Mouse (Mus musculus) CD4-positive helper T cell, adult 2 months (primary cell): Measurements from ENCODE around the gene Nup214.
A peak's percentile ranks its signal among the peaks of the same experiment; 100 is the strongest.

Experiments used
- DNase-seq: peaks from one replicate; pipeline ENCODE4 v3.0.0-alpha.2; 2012; ENCODE audit warnings: low read depth, missing footprints, low spot score

The Nup214 gene

DNA sequence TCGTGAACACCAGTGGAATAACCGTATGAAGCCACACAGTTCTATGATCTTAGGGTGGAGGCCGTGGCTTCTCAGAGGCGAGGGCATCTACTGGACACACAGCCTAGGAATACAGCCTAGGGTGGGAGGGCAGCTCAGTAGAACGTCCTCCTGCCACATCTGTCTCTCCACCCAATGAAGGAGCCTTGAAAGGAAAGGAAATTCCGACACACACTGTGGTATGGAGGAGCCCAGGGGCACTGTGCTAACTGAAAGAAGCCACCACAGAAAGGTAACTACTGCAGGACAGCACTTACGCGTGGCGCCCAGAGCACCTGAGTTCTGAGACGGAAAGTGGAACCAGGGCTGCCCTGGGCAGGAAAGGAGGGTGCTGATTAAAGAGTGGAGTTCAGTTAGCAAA lies 96.5 kb downstream of the Nup214 start:
- peak; percentile 50 for DNase-seq

- DNase-seq, result no peak
These were observed 100.2 kb downstream of the Nup214 start for GRCm38 (mm10) chr2:32074404-32074803.

DNA sequence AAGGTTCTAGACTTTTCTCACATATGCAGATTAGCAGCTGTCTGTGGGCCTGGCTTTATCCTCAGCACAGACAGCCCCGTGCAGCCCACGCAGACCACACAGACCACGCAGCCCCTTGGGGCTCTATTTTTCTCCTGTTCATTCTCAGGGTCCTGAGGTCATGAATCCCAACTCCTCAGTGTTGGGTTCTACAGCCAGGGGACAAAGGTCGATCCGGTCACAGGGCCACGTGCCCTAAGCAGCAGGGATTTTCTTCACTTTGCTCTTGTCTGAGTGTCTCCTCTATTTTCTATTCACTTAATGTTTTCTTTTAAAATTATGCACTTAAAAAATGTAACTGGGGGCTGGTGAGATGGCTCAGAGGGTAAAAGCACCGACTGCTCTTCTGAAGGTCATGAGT lies 101.1 kb downstream of the Nup214 start:
- no peak for DNase-seq

GRCm38 (mm10) chr2:32077744-32078143 lies 103.5 kb downstream of the Nup214 start:
- DNase-seq, result peak; percentile 67

- DNase-seq, result peak; percentile 77
These were observed 104.3 kb downstream of the Nup214 start for GRCm38 (mm10) chr2:32078522-32078921.

GRCm38 (mm10) chr2:32079191-32079725 lies 105.0 kb downstream of the Nup214 start:
- peak; percentile 21 for DNase-seq

DNA sequence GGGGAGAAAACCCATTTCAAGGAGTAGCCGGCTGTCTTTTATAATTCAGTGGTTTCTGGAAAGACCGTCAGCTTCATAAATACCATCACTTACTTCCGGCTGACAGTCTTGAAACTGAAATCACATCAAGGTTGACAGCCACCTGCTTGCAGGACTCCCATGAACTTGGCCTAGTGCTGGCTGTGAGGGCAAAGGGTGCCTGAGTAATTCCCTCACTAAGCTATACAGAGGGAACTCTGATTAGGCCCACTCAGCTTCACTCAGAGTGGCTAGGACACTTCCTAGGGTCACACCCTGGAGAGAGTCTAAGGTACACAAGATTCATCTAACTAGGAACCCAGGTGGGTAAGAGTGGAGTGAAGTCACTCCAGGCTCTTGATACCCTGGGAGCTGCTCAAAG lies 106.4 kb downstream of the Nup214 start:
- peak; percentile 67 for DNase-seq

DNA sequence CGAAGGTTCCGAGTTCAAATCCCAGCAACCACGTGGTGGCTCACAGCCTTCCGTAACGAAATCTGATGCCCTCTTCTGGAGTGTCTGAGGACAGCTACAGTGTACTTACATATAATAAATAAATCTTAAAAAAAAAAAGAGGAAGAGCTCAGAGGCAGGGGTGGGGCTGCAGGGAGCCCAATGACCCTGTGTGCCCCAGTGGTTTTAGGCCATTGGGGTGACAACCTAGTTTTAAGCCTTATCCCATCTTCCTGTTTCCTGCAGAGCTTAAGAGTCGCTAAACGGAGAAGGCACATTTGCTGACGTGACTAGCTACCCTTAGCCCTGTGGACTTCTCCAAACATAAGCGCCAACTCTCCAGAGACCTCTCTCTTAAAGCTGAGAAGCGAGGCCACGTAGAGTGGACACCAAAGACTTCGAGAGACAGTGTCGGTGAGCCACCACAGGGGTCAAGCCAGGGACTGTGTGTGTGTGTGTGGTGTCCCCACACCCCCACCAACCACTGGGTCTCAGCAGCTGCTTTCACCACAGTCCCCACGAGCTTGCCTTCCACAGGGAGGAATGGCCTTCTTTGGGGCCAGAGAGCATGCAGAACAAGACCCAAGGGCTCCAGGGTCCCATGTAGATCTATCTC lies 107.2 kb downstream of the Nup214 start:
- DNase-seq, result peak; percentile 68

DNA sequence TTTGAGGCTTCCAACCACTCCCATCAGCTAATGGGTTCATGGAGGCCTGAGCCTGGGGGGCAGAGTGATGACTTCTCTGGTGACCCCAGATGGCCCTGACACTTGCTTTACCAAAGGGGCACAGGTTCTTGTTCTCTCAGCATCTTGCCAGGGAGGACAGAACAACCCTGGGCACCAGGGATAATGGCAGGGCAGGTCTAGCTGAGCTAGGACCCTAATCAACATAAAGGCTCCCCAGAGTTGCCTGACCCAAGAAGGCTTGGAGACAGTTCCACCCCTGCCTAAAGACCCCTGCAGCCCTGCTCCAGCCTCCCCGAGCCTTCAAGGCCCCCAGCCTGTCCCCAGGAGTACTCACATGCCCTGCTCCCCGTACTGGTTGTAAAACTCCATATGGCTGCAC lies 108.0 kb downstream of the Nup214 start:
- no peak for DNase-seq

DNA sequence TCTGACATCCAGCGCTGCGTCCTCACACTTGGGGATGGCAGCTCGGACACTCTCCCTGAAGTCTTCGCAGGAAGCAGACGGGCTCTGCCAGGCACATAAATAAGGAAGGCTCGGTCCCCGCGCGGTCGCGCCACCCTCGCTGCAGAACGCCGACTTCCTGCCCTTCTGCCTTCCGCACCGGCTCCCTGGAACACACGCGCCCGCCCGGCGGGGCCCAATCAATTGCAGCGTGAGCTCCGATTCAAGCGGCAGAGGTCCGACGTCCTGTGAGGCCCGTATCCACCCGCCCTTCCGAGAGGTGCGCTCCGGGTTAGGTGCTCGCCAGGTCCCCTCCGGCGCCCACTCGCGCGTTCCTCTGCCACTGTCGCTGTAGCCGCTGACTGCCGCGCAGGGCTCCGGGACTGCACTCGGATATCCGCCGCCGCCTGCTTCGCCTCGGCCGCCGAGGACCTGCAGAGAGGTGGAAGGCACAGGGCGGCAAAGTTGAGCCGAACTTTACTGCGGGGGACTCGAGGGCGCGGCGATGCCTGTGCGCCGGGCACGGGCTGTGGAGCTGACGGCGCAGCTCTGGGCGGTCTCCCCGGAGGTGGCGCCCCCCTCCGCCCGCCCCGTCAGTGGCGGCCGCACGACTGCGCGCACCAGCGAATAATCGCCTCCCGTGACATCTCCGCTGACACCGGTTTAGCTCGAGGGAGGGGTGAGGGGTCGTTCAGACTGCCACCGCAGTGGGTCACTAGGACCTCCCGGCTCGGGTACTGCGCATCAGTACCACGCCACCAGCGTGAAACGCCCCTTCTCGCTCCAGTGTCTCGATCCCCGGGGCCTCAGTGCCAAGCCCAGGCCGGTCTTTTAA lies 109.1 kb downstream of the Nup214 start:
- peak; percentile 82 for DNase-seq

DNA sequence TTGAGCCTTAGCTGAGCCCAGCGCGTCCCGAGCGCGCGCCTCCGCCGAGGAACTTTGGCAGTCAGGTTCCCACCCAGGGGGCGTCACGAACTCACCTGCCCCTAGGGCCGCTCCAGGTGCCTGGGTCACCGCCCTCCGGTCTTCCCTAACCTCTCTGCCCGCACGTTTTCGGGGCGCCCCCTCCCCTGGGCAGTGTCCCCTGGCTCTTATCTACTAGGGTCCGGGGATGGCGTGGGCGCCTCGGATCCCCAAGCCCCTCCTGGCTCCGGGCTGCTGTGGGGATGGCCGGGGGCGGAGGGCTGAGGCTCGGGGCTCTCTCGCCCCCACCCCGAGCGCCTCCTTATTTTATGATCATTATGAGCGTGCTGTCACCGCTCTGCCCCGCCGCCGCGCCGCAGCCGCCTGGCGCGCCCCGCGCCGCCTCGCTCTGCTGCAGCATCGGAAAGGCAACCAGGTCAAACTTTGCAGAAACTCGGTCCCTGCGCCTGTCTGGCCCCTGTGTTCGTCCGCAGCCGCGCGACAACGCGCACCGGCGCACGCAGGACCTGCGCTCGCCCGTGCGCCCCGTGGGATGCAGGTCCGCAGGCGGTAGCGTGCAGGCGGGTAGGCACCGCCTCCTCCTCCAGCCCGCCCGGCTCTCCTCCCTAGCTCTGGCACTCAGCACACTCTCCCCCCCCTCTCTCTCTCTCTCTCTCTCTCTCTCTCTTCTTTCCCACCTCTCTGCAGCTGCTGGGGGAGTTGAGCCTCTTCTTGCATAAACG lies 110.1 kb downstream of the Nup214 start, which contains the start of gene Fam78a:
Fam78a (minus strand) TSS at position 747 of the 761 bp plus-strand sequence.
- peak; percentile 83 for DNase-seq

DNA sequence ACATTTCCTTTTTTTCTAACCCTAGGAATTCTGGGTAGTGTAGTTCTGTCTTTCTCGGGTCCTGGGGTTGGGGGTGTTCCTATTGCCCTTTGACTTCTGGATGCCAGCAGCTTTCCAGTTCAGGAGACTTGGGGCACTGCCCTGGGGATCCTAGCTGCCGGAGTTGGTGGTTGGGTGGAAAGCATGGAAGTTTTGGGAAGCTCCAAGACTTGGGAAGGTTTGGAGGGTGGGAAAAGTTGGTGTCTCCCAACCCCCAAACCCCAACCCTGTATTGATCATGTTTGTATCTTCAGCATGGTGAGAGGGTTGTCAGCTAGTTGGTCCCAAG lies 110.6 kb downstream of the Nup214 start:
- DNase-seq, result no peak

DNA sequence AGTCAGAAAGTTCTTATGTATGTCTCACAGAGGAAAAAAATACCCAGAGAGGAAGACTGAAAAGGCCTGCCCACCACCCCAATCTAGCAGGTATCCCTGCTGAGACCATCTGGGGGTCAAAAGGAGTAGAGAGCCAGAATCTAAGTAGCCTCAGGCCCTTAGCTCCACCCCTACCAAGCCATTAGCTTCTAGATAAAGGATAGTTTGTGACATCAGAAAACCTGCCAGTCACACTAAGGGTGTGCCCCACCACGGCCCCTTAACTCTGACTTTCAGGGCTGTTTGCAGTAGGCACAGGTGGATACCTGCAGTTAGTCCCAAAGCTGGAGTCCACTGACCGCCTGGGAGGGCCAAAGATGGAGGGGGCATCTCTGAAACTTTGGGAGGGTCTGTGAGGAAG lies 111.0 kb downstream of the Nup214 start:
- DNase-seq, result no peak

DNA sequence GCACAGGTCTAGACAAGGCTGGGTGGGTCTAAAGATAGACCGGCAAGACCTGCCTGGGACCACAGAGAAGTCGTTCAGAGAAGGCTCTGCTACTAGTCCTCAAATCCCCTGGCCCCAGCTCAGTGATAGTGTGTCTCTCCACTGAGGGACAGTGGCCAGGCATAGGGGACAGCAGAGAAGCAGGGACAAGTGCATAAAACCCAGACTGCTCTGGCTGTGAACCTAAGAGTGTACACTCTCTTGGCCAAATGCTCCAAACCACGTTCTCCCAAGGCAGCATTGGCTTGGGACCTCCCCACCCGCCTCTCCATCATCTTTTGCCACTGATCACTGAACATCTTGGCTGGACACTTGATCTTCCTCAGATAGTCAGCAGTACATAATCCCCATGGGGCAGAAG lies 113.4 kb downstream of the Nup214 start:
- no peak for DNase-seq

DNA sequence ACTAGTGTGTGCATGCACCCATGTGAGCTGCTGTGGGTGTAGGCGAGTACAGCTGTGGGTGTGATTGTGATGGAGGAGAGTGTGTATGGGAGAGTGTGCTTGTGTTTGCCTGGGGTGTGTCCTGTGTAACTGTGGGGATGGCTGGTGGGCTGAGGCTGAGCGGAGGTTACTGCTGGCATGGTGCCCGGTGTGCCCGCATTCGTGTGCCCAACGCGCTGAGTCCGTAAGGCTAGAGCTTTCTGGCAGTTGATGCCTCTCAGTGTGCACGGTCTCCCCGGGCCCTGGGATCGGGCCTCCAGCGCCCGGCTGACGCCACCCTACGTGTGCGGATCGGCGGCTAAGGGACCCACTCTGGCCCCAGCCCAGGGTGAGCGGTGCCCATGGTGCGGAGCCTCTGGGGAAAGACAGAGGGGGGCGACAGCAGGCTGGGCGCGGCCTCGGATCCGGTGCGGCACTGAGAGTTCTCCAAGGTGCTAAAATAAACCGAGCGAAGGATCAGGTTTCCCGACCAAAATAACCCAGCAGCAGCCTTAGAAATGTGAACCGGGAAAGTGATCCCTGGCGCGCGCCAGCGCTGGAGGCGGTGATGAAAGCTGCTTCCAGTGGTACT lies 114.2 kb downstream of the Nup214 start:
- peak; percentile 28 for DNase-seq

GRCm38 (mm10) chr2:32089606-32090005 lies 115.4 kb downstream of the Nup214 start:
- DNase-seq, result no peak

DNA sequence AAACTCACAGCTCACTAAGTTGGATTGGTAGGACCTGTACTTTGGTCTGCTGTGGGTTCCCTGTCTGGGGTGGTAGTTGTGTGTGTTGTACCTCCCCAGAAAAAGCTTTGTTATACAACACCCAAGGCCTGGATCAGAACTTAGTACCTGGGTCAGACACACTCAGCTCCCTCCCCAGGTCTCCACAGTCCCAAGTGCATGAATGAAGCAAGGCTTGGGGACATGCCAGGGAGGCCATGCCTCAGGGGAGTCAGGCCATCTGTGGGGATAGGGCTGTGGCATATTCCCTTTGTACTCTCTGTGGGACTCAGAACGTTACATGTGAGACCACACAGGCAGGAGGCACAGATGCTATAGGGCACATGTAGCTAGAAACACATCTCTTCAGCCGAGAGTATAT lies 115.9 kb downstream of the Nup214 start:
- DNase-seq, result no peak

- DNase-seq, result no peak
These were observed 117.7 kb downstream of the Nup214 start for GRCm38 (mm10) chr2:32091956-32092355.

- DNase-seq, result no peak
These were observed 119.9 kb downstream of the Nup214 start for GRCm38 (mm10) chr2:32094001-32094707.

DNA sequence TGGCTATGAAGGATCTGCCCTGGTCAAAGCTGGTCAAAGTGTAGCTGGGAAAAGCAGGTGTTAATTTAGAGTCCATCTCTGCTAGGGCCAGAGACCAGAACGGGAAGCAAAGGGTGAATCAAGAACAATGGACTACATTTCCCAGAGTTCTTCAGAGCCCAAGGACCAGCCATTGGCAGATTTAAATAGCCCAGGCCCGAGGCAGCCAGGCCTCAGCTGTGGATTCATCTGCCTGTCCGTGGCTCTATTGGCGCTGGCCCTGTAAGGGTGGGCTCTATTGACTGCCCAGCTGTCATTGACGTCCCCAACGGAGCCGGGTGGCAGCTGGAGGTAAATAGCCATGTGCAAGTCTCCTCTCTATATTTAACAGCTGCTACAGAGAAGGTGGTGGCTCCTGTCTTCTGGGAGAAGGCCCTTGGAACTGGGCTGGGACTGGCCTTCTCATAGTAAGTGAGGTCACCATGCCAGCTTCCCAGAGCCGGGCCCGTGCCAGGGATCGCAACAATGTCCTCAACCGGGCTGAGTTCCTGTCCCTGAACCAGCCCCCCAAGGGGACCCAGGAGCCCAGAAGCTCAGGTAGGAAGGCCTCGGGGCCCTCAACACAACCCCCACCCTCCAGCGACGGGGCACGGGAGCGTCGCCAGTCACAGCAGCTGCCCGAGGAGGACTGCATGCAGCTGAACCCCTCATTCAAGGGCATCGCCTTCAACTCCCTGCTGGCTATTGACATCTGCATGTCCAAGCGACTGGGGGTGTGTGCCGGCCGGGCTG lies 121.3 kb downstream of the Nup214 start, which contains the start of gene Plpp7:
Plpp7 (plus strand) TSS at position 178 of the 771 bp plus-strand sequence.
- no peak for DNase-seq
